Mouse (Mus musculus) thymus, adult 2 months (tissue): ENCODE data around the gene Nckipsd. TPM values are rescaled to one million over a fixed set of nuclear protein-coding genes. Genes with fewer than 3 reads are reported as not detected.
A peak's percentile ranks its signal among the peaks of the same experiment; 100 is the strongest.

Source experiments
- DNase-seq: peaks from one replicate; pipeline ENCODE4 v3.0.0; 2021
- H3K27ac ChIP-seq: fragments of 200-500 bp; 2 replicates; pipeline ENCODE4 v1.5.1; 2012; ENCODE audit warnings: low read length, control low read depth; ENCODE audit not compliant: control insufficient read depth, insufficient read depth
- H3K27me3 ChIP-seq: fragments of 200-500 bp; 2 replicates; pipeline ENCODE4 v1.6.1; 2012; ENCODE audit warnings: mild to moderate bottlenecking, low read length, moderate library complexity, mixed read lengths; ENCODE audit not compliant: control insufficient read depth, insufficient read depth
- H3K36me3 ChIP-seq: fragments of 200-500 bp; 2 replicates; pipeline ENCODE4 v1.6.1; 2012; ENCODE audit warnings: mild to moderate bottlenecking, low read length, moderate library complexity; ENCODE audit not compliant: control insufficient read depth, insufficient read depth
- H3K4me1 ChIP-seq: fragments of 200-500 bp; replicated peaks from 2 replicates; pipeline ENCODE4 v1.6.1; 2012; ENCODE audit warnings: low read length; ENCODE audit not compliant: control insufficient read depth, insufficient read depth
- H3K4me3 ChIP-seq: fragments of 200-500 bp; 2 replicates; pipeline ENCODE4 v1.5.1; 2012; ENCODE audit warnings: mild to moderate bottlenecking, low read length, control low read depth, moderate library complexity; ENCODE audit not compliant: control insufficient read depth, insufficient read depth
- CTCF ChIP-seq: fragments of 200-500 bp; IDR thresholded peaks from 2 replicates; pipeline ENCODE4 v1.5.1; 2012; ENCODE audit warnings: mild to moderate bottlenecking, control low read depth, low read length, moderate library complexity, borderline replicate concordance; ENCODE audit not compliant: control insufficient read depth, poor library complexity, insufficient read depth; ENCODE audit errors: extremely low read depth
- POLR2A ChIP-seq: fragments of 200-500 bp; IDR thresholded peaks from 2 replicates; pipeline ENCODE4 v1.6.1; 2012; ENCODE audit warnings: mild to moderate bottlenecking, low read length, control low read depth, moderate library complexity; ENCODE audit not compliant: control insufficient read depth, poor library complexity, insufficient read depth; ENCODE audit errors: extremely low read depth
- WGBS: fragments of 180-500 bp; shearing (Covaris S2); methylation state at CpG from one replicate; pipeline ENCODE4 v1.1.7; 2018; 5-methylcytosine and 5-hydroxymethylcytosine counted together
- polyA plus RNA-seq: library from polyadenylated mRNA; depleted of rRNA; stranded (reverse); fragments of >200 nt; gene quantifications from 2 replicates; pipeline ENCODE4 v1.2.3, GENCODE M21; 2012

The Nckipsd gene
- polyA plus RNA-seq, 1 experiment: 30.0 TPM

- 74% methylated on average over 5 of the region's 5 CpGs for WGBS
- H3K27ac ChIP-seq: no peak overlapping the region
Measured at GRCm38 (mm10) chr9:108780959-108781358, 27.2 kb upstream of the Nckipsd start.

DNA sequence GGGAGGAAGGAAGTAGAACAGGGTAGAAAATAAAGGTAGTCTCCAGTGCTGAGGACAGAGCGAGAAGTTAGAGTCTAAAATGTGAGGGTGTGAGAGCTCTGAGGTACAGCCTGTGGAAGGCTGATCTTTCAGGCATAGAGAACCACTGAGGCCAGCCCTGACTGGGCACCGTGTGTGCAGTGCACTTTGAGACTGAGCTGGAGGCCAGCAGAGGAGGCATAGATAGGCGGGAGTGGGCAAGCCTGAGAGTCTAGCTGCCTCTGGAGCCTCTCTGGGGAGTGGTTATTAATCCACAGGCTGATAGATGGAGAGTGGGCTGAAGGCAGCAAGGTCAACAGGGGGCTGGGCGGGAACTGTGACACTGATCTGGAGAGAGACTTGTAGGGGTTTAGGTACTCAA is 26.3 kb upstream of the Nckipsd start:
- no peak for DNase-seq

More at GRCm38 (mm10) chr9:108780959-108781358, 27.2 kb upstream of the Nckipsd start:
- Histone ChIP-seq H3K4me1 (peaks cover 6% of the 10 kb centered on the region), H3K4me3 (no peak overlapping the region), H3K36me3 (no peaks in the 10 kb centered on the region), H3K27me3 (no peaks in the 10 kb centered on the region)
- no peak for DNase-seq
- TF ChIP-seq CTCF (no peak), POLR2A (no peak)

DNA sequence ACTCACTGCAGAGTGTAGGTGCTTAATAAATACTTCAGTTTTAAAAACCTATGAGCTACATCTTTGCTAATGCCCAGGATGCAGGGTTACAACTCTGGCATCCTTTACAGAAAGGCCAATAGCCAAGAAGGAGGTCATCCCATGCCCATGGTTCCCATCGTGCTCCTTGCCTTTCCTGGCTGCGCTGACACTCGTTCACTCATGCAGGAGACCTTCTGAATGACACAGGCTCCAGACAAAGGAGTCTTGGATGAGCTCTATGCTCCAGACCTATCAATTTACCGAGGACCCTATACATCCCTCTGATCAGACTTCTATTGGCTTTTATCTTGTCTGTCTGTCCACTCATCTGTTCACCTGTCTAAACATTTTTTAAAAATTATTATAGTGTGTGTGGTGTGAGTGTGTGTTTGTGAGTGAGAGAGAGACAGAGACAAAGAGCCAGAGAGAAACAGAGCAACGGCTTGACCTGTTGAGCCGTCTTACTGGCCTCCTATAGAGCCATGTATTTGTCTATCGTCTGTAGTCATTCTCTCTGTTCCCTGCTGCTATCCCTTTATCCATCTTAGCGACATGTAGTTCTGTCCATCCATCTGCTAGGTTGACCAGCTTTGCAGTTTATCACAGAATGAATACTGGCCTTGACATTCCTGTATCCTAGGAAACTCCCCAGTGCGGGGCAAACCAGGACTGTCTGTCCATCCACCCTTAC is 25.2 kb upstream of the Nckipsd start:
- Histone ChIP-seq H3K27me3 (no peaks in the 10 kb centered on the region), H3K36me3 (no peaks in the 10 kb centered on the region), H3K4me1 (peaks cover 12% of the 10 kb centered on the region), H3K4me3 (peak overlapping the region; percentile 100), H3K27ac (no peak overlapping the region)
- DNase-seq: no peak
- WGBS: 69% methylated on average over 9 of the region's 9 CpGs
- TF ChIP-seq CTCF: no peak
- no peak for TF ChIP-seq POLR2A

More for the DNA sequence above, 26.3 kb upstream of the Nckipsd start:
- no peak overlapping the region for H3K4me3 ChIP-seq
- H3K27me3 ChIP-seq: no peaks in the 10 kb centered on the region
- peaks cover 8% of the 10 kb centered on the region for H3K4me1 ChIP-seq
- WGBS: 92% methylated on average over 4 of the region's 4 CpGs
- H3K27ac ChIP-seq: no peak overlapping the region
- TF ChIP-seq CTCF (no peak), POLR2A (no peak)
- no peaks in the 10 kb centered on the region for H3K36me3 ChIP-seq

DNA sequence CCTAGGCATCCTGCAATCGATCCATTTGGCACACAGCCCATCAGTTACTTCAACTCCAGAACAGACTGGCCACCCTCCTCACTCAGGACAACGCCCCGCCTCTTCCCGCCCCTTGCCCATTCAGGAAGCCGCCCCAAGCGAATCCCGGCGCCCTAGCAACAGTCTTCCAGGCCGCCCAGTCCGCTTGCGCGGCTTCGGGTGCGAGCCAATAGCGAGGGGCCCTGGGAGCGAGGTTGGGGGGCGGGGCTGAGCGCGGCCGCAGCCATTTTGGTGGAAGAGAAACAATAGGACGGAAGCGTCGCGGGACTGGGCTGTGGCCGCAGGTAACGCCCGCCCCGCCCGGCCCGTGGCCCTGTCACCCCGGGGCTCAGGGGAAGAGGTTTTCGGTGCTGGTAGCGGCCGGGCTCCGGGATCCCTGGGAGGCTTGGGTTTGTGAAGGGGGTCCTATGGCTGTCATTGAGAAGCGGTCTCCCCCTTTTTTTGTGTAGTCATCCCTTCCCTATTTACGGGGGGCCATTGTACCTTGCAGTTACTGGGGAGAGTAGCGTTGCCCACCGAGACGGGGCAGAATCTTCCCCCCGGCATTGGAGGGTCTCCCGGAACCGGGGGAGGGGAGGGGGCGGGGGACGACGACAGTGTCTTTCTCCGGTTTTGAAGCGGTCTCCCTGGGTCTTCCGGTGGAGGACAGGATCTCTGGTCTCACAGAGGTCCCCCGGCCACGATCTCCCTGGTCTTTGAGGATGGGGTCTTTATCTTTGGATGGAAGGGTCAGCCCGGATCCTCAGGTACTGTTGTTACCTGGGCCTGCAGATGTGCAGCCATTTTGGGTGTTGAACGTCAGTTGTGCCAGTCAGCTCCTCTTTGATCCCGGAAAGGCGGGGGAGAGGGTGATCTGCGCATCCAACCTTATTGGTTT is 24.4 kb upstream of the Nckipsd start, which contains the start of gene Ip6k2:
Ip6k2 (plus strand) TSS at position 249 of the 916 bp plus-strand sequence.
- H3K4me3 ChIP-seq: peak within 1 kb of the TSS; percentile 100
- WGBS: under 1% methylated on average over 54 of the region's 56 CpGs
- H3K4me1 ChIP-seq: peaks cover 12% of the 10 kb centered on the region
- H3K36me3 ChIP-seq: no peaks in the 10 kb centered on the region
- TF ChIP-seq CTCF (peak; percentile 63; the same call in 1 of the 2 replicates), POLR2A (peak; percentile 87)
- peak; percentile 96 for DNase-seq
- H3K27me3 ChIP-seq: no peaks in the 10 kb centered on the region
- peak within 1 kb of the TSS; percentile 66 for H3K27ac ChIP-seq

- no peak overlapping the region for H3K4me3 ChIP-seq
- H3K27me3 ChIP-seq: no peaks in the 10 kb centered on the region
- H3K36me3 ChIP-seq: no peaks in the 10 kb centered on the region
- no peak overlapping the region for H3K27ac ChIP-seq
- DNase-seq: no peak
- H3K4me1 ChIP-seq: peaks cover 12% of the 10 kb centered on the region
- TF ChIP-seq POLR2A: no peak
Measured at GRCm38 (mm10) chr9:108785416-108785815, 22.8 kb upstream of the Nckipsd start.

DNA sequence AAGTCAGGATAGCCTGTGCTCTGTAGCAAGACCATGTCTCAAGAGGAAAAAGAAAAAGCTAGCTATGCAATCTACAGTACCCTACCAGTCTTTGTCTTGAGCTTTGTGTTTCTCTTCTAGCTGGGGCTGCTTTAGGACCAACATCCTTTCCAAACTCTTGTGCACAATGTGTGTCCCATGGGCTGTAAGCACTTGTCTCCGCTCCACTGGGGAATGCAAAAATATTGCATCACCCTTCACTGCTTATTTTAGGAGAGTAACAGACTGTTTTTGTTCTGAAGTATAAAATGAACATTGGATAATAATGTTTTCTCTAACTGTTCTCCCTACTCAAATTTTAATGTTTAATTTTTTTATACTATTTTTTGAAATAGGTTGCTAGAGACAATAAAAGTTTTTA is 21.7 kb upstream of the Nckipsd start:
- TF ChIP-seq POLR2A (no peak), CTCF (no peak)
- Histone ChIP-seq H3K27ac (no peak overlapping the region), H3K36me3 (no peaks in the 10 kb centered on the region), H3K27me3 (no peaks in the 10 kb centered on the region), H3K4me3 (no peak overlapping the region), H3K4me1 (peaks cover 17% of the 10 kb centered on the region)
- WGBS: 92% methylated on average over 1 of the region's 1 CpGs
- DNase-seq: no peak

DNA sequence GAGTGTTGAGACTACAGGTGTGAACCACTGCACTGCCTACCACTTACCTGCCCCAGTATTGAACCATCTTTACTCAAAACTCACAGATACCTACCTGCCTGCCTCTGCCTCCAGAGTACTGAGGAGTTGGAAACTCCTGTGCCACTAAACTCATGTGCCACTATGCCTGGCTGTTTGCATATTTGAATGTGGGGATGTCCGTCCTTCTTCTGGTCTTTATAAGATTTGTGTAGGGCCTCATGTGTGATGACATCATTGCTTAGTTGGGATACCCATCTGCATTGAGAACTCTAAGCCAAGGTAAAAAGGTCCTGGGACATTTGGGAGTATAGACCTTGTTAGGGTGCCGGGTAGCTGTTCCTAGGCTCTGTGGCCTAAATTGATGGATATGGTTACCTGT is 21.1 kb upstream of the Nckipsd start:
- H3K4me1 ChIP-seq: peaks cover 21% of the 10 kb centered on the region
- H3K27ac ChIP-seq: no peak overlapping the region
- DNase-seq: no peak
- no peak overlapping the region for H3K4me3 ChIP-seq
- 94% methylated on average over 2 of the region's 2 CpGs for WGBS
- H3K36me3 ChIP-seq: no peaks in the 10 kb centered on the region
- H3K27me3 ChIP-seq: no peaks in the 10 kb centered on the region
- TF ChIP-seq POLR2A (no peak), CTCF (no peak)
